Mouse (Mus musculus) monocyte, adult 2 months (primary cell): ENCODE measurements around the gene Slc25a20.
A peak's percentile ranks its signal among the peaks of the same experiment; 100 is the strongest.
"Not testable (repeated sequence)": the region's sequence is repeated elsewhere in the genome, so short reads cannot be mapped to it uniquely, and the experiment has no call there.

ENCODE experiments used
- DNase-seq, 2 experiments: peaks; one replicate each; pipeline ENCODE4 v3.0.0; 2022; ENCODE audit warnings: low spot score in 2 of 2, low read depth in 1 of 2

Gene Slc25a20

GRCm38 (mm10) chr9:108661677-108662612 lies at the start of gene Slc25a20:
TSS of gene Slc25a20 (plus strand) at chr9:108662088.
- DNase-seq, result peak; percentile 39 to 52

- no peak for DNase-seq
These were observed 44.6 kb upstream of the Slc25a20 start for GRCm38 (mm10) chr9:108617301-108617700.

GRCm38 (mm10) chr9:108626498-108626897 lies 35.4 kb upstream of the Slc25a20 start:
- no peak for DNase-seq

GRCm38 (mm10) chr9:108628141-108628540 lies 33.7 kb upstream of the Slc25a20 start:
- DNase-seq, result no peak

- no peak for DNase-seq
These were observed 31.2 kb upstream of the Slc25a20 start for GRCm38 (mm10) chr9:108630683-108631082.

GRCm38 (mm10) chr9:108631631-108632256 lies 30.1 kb upstream of the Slc25a20 start:
- no peak for DNase-seq

GRCm38 (mm10) chr9:108632375-108632774 lies 29.5 kb upstream of the Slc25a20 start:
- no peak for DNase-seq

GRCm38 (mm10) chr9:108633846-108634245 lies 28.0 kb upstream of the Slc25a20 start:
- no peak for DNase-seq

GRCm38 (mm10) chr9:108635415-108635814 lies 26.5 kb upstream of the Slc25a20 start:
- DNase-seq, result no peak

GRCm38 (mm10) chr9:108639825-108640224 lies 22.1 kb upstream of the Slc25a20 start:
- no peak for DNase-seq

GRCm38 (mm10) chr9:108648166-108648565 lies 13.7 kb upstream of the Slc25a20 start:
- no peak for DNase-seq

GRCm38 (mm10) chr9:108648611-108649560 lies 13.0 kb upstream of the Slc25a20 start, which contains the start of gene Arih2:
TSS of gene Arih2 (minus strand) at chr9:108649386.
- peak; percentile 84 to 87 for DNase-seq

GRCm38 (mm10) chr9:108649561-108650440 lies 12.1 kb upstream of the Slc25a20 start:
- DNase-seq, result peak in 1 of 2 experiments; percentile 9

GRCm38 (mm10) chr9:108654566-108655464 lies 7.1 kb upstream of the Slc25a20 start:
- no peak for DNase-seq

- not testable (repeated sequence) for DNase-seq
These were observed 6.0 kb upstream of the Slc25a20 start for GRCm38 (mm10) chr9:108655865-108656264.

GRCm38 (mm10) chr9:108662660-108663059 lies 772 bp downstream of the Slc25a20 start:
- no peak for DNase-seq

GRCm38 (mm10) chr9:108669875-108670274 lies 8.0 kb downstream of the Slc25a20 start:
- DNase-seq, result no peak

GRCm38 (mm10) chr9:108673151-108673550 lies 11.3 kb downstream of the Slc25a20 start:
- DNase-seq, result no peak

- DNase-seq, result no peak
These were observed 18.1 kb downstream of the Slc25a20 start for GRCm38 (mm10) chr9:108680026-108680425.
